Mouse (Mus musculus) lung, adult 2 months (tissue): ENCODE measurements around the gene Atp2c2.

Experiments used
- CTCF ChIP-seq: fragments of 200-500 bp; IDR thresholded peaks from 2 replicates; pipeline ENCODE4 v1.5.1; 2011; ENCODE audit warnings: mild to moderate bottlenecking, low read length, control low read depth; ENCODE audit not compliant: insufficient read depth
- POLR2A ChIP-seq: fragments of 200-500 bp; IDR thresholded peaks from 2 replicates; pipeline ENCODE4 v1.6.1; 2011; ENCODE audit warnings: low read depth, mild to moderate bottlenecking, control low read depth, low read length, borderline replicate concordance; ENCODE audit errors: extremely low read depth

- TF ChIP-seq CTCF: no peak
- peak; percentile 55; the same call in 1 of the 2 replicates for TF ChIP-seq POLR2A
These were observed 15.4 kb downstream of the Atp2c2 start for GRCm38 (mm10) chr8:119715221-119715620.
